In genomic region chr2:17571716-17572115, GRCm38 (mm10) we compare ENCODE assay signal across 29 mouse cellular contexts.
"Had no signal": no experiment of that assay in that cellular context is flagged by ENCODE, and none has a peak within 500 bp of the region (broad histone marks: within the 10 kb centered on the region; RNA-seq: fewer than 3 reads in every experiment).

No protein-coding gene starts in this region.

- H3K9ac ChIP-seq: limb, embryonic 12.5 days; limb, embryonic 13.5 days; limb, embryonic 15.5 days; liver, embryonic 12.5 days; liver, embryonic 13.5 days; liver, embryonic 14.5 days; liver, embryonic 15.5 days; liver, postnatal 0 days; lung, embryonic 15.5 days; midbrain, embryonic 12.5 days; midbrain, embryonic 13.5 days; neural tube, embryonic 12.5 days had no signal

- H3K36me3 ChIP-seq: limb, embryonic 10.5 days; limb, embryonic 12.5 days; limb, embryonic 13.5 days; limb, embryonic 15.5 days; liver, embryonic 12.5 days; liver, embryonic 13.5 days; liver, embryonic 15.5 days; lung, embryonic 15.5 days; midbrain, embryonic 10.5 days; midbrain, embryonic 12.5 days; midbrain, embryonic 13.5 days; neural tube, embryonic 12.5 days had no signal

- H3K27me3 ChIP-seq: limb, embryonic 12.5 days; limb, embryonic 13.5 days; limb, embryonic 15.5 days; liver, embryonic 12.5 days; liver, embryonic 13.5 days; liver, embryonic 15.5 days; lung, embryonic 15.5 days; megakaryocyte, embryonic 14.5 days; midbrain, embryonic 12.5 days; midbrain, embryonic 13.5 days; neural tube, embryonic 12.5 days had no signal

- H3K9me3 ChIP-seq: limb, embryonic 10.5 days; limb, embryonic 12.5 days; limb, embryonic 13.5 days; limb, embryonic 15.5 days; liver, embryonic 12.5 days; liver, embryonic 13.5 days; liver, embryonic 15.5 days; lung, embryonic 15.5 days; megakaryocyte, embryonic 14.5 days; midbrain, embryonic 10.5 days; midbrain, embryonic 12.5 days; midbrain, embryonic 13.5 days; neural tube, embryonic 12.5 days had no signal

- DNase-seq: left cerebral cortex, postnatal 4 days; liver; liver, embryonic 13.5 days; liver, postnatal 0 days; lung, adult 18-20 months; lung, adult 2 months; lung, postnatal 14 days; lung, postnatal 36 days; lung, postnatal 4 days; midbrain, embryonic 14.5 days had no signal

- H3K27ac ChIP-seq: left cerebral cortex, adult 2 months; limb, embryonic 10.5 days; limb, embryonic 12.5 days; limb, embryonic 13.5 days; limb, embryonic 15.5 days; liver, embryonic 12.5 days; liver, embryonic 13.5 days; liver, embryonic 14.5 days; liver, embryonic 15.5 days; lung, embryonic 15.5 days; macrophage; midbrain, embryonic 10.5 days; midbrain, embryonic 12.5 days; midbrain, embryonic 13.5 days; neural tube, embryonic 12.5 days had no signal

- H3K4me1 ChIP-seq: limb, embryonic 10.5 days; limb, embryonic 12.5 days; limb, embryonic 13.5 days; limb, embryonic 15.5 days; liver, embryonic 12.5 days; liver, embryonic 13.5 days; liver, embryonic 15.5 days; megakaryocyte, embryonic 14.5 days; midbrain, embryonic 10.5 days; midbrain, embryonic 12.5 days; midbrain, embryonic 13.5 days; neural tube, embryonic 12.5 days had no signal

- H3K4me3 ChIP-seq: left cerebral cortex, adult 2 months; limb, embryonic 10.5 days; limb, embryonic 12.5 days; limb, embryonic 13.5 days; limb, embryonic 15.5 days; liver, embryonic 12.5 days; liver, embryonic 13.5 days; liver, embryonic 15.5 days; lung, embryonic 15.5 days; megakaryocyte, embryonic 14.5 days; midbrain, embryonic 10.5 days; midbrain, embryonic 12.5 days; midbrain, embryonic 13.5 days; myocyte; neural tube, embryonic 12.5 days had no signal

- H3K4me2 ChIP-seq: limb, embryonic 12.5 days; limb, embryonic 13.5 days; limb, embryonic 15.5 days; liver, embryonic 11.5 days; liver, embryonic 12.5 days; liver, embryonic 13.5 days; liver, embryonic 15.5 days; lung, embryonic 15.5 days; midbrain, embryonic 12.5 days; midbrain, embryonic 13.5 days; neural tube, embryonic 12.5 days had no signal

- ATAC-seq: liver, embryonic 12.5 days; liver, postnatal 0 days; lung, postnatal 0 days; midbrain, embryonic 13.5 days; midbrain, embryonic 16.5 days had no signal
